Mouse (Mus musculus) forebrain, embryonic 14.5 days (tissue): ENCODE data around the gene Pcnx4. TPM values are rescaled to one million over a fixed set of nuclear protein-coding genes. Genes with fewer than 3 reads are reported as not detected.
"Not testable (repeated sequence)": the region's sequence is repeated elsewhere in the genome, so short reads cannot be mapped to it uniquely, and the experiment has no call there.

Experiments
- ATAC-seq: fragments of 200-750 bp; cut with Nextera tagmentation; 2 replicates; pipeline ENCODE4 v1.8.0; 2017; ENCODE audit warnings: mild to moderate bottlenecking, moderate library complexity
- DNase-seq: peaks from one replicate; pipeline ENCODE4 v3.0.0-alpha.2; 2015; ENCODE audit warnings: low spot score
- H3K27ac ChIP-seq: fragments of 300-500 bp; sonication (generic); 2 replicates; pipeline ENCODE4 v1.5.1; 2014; ENCODE audit warnings: low read depth, mild to moderate bottlenecking, control low read depth, low read length, moderate library complexity
- H3K27me3 ChIP-seq: fragments of 300-500 bp; sonication (generic); replicated peaks from 2 replicates; pipeline ENCODE4 v1.6.1; 2014; ENCODE audit warnings: low read length, control low read depth, mixed read lengths; ENCODE audit not compliant: control insufficient read depth, insufficient read depth
- H3K36me3 ChIP-seq: fragments of 300-500 bp; sonication (generic); 2 replicates; pipeline ENCODE4 v1.6.1; 2014; ENCODE audit warnings: low read length, control low read depth; ENCODE audit not compliant: control insufficient read depth, insufficient read depth
- H3K4me1 ChIP-seq: fragments of 300-500 bp; sonication (generic); 2 replicates; pipeline ENCODE4 v1.6.1; 2014; ENCODE audit warnings: antibody characterized with exemption, low read length, control low read depth; ENCODE audit not compliant: control insufficient read depth, insufficient read depth
- H3K4me2 ChIP-seq: fragments of 300-500 bp; sonication (generic); 2 replicates; pipeline ENCODE4 v1.6.1; 2014; ENCODE audit warnings: mild to moderate bottlenecking, control low read depth, low read length
- H3K4me3 ChIP-seq: fragments of 300-500 bp; sonication (generic); 2 replicates; pipeline ENCODE4 v1.5.1; 2014; ENCODE audit warnings: low read depth, low read length, control low read depth
- H3K9ac ChIP-seq: fragments of 300-500 bp; sonication (generic); 2 replicates; pipeline ENCODE4 v1.6.1; 2014; ENCODE audit warnings: mild to moderate bottlenecking, low read length, control low read depth, moderate library complexity
- H3K9me3 ChIP-seq: fragments of 300-500 bp; sonication (generic); replicated peaks from 2 replicates; pipeline ENCODE4 v1.6.1; 2016; ENCODE audit warnings: low read length, control low read depth, mixed read lengths; ENCODE audit not compliant: control insufficient read depth
- WGBS: fragments of 180-500 bp; shearing (Covaris S2); extraction: QIAGEN DNeasy Blood & Tissue Kit; methylation state at CpG from one replicate; pipeline ENCODE4 v1.1.7; 2014; 5-methylcytosine and 5-hydroxymethylcytosine counted together
- polyA plus RNA-seq: library from polyadenylated mRNA; unstranded; fragments of >200 nt; fragmentation: Nextera tagmentation; extraction: Ambion mirVana; gene quantifications from 2 replicates; pipeline ENCODE4 v1.2.1, GENCODE M21; 2014

Gene Pcnx4
- polyA plus RNA-seq, 1 experiment from 2014 or later, result 20.6 TPM

DNA sequence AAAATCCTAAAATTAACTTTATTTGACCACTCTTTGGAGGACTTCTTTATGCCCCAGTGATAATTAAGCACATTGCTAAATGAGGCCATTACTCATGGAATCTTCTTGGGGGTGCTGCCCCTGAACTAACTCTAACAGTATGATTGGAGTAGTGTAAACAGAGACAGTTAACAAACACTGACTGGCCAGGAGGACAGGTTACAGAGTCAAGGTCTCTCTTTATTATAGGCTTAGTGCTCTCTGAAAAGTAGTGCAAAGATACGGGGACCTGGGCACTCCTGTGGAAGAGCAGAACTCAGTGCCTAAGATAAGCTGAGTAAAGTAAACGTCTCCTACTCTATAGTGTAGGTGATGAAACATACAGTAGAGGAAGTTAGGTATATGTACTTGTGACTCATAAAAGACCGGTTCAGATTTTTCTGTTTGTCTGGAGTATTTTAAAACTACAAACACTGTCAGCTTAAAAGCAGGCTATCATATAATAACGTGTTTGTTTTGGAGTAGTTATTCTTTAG is 28.2 kb downstream of the Pcnx4 start:
- no peaks in the 10 kb centered on the region for H3K4me1 ChIP-seq
- no peak overlapping the region for H3K9ac ChIP-seq
- 91% methylated on average over 4 of the region's 4 CpGs for WGBS
- no peaks in the 10 kb centered on the region for H3K27me3 ChIP-seq
- H3K9me3 ChIP-seq, result no peaks in the 10 kb centered on the region
- no peak overlapping the region for H3K4me2 ChIP-seq
- ATAC-seq (no peak), DNase-seq (no peak)
- no peak overlapping the region for H3K4me3 ChIP-seq
- H3K27ac ChIP-seq, result no peak overlapping the region
- H3K36me3 ChIP-seq, result no peaks in the 10 kb centered on the region

DNA sequence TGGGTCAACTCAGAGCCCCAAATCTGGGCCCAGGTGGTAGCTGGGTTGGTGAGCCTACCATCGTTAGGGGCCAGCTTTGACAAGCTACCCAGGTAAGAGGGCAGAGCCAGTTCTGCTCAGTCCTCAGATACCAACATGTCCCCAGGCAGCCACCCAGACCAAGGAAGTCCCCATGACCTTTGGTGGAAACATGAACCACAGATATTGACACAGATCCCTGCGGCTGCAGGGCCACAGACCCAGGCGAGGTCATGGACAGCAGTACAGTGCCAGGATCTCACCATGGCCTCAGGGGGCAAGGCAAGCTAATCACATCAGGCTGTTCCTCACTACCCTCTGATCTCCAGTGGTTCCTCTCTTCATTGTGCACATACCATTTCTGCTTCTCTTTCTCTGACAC is 45.8 kb downstream of the Pcnx4 start:
- no peak for DNase-seq
- Histone ChIP-seq H3K4me2 (no peak overlapping the region), H3K9ac (no peak overlapping the region), H3K36me3 (no peaks in the 10 kb centered on the region), H3K27ac (no peak overlapping the region), H3K4me1 (no peaks in the 10 kb centered on the region), H3K27me3 (no peaks in the 10 kb centered on the region), H3K9me3 (no peaks in the 10 kb centered on the region), H3K4me3 (no peak overlapping the region)
- WGBS, result 91% methylated on average over 3 of the region's 3 CpGs
- ATAC-seq, result no peak

DNA sequence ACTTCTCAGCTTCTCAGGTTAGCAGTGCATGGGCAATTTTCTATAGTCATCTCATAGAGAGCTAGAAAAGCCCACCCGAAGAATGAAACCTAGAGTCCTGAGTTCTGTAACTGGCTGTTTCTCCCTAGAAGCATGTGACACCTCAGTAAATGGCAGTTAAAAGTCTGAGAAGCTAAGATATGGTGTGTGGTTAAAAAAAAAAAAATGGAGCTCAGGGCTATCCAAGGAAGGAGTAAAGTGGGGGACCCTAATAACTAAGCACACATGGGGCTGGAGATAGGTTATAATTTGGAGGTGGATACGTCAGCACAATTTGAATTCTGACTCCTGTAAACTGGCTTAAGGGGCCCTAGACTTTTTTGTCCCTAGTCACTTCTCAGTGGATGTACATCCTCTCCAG is 46.9 kb downstream of the Pcnx4 start:
- Histone ChIP-seq H3K4me2 (no peak overlapping the region), H3K36me3 (no peaks in the 10 kb centered on the region), H3K27me3 (no peaks in the 10 kb centered on the region), H3K9ac (no peak overlapping the region), H3K4me1 (no peaks in the 10 kb centered on the region), H3K4me3 (no peak overlapping the region), H3K9me3 (no peaks in the 10 kb centered on the region), H3K27ac (no peak overlapping the region)
- ATAC-seq (no peak), DNase-seq (no peak)
- WGBS, result 95% methylated on average over 2 of the region's 2 CpGs

DNA sequence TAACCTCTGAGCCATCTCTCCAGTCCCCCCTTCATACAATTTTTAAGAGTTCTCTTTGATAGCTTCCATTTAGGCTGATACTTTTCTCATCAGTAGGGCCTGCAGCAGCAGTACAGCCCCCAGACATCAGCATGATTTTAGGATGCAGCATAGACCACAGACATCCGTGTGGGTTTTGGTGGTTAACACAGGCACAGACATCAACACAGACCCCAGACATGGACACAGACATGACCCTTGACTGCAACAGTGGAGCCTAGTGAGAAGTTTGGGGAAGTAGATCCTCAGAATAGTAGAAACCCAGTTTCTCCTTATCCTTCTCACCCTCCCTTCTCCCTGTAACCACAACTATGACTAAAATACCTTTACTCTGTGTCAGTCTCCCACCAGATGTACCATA is 49.2 kb downstream of the Pcnx4 start:
- H3K4me3 ChIP-seq, result no peak overlapping the region
- no peak overlapping the region for H3K4me2 ChIP-seq
- 87% methylated on average over 1 of the region's 1 CpGs for WGBS
- no peaks in the 10 kb centered on the region for H3K27me3 ChIP-seq
- no peak for ATAC-seq
- H3K4me1 ChIP-seq, result no peaks in the 10 kb centered on the region
- DNase-seq, result no peak
- H3K27ac ChIP-seq, result no peak overlapping the region
- H3K9me3 ChIP-seq, result no peaks in the 10 kb centered on the region
- no peak overlapping the region for H3K9ac ChIP-seq
- no peaks in the 10 kb centered on the region for H3K36me3 ChIP-seq

DNA sequence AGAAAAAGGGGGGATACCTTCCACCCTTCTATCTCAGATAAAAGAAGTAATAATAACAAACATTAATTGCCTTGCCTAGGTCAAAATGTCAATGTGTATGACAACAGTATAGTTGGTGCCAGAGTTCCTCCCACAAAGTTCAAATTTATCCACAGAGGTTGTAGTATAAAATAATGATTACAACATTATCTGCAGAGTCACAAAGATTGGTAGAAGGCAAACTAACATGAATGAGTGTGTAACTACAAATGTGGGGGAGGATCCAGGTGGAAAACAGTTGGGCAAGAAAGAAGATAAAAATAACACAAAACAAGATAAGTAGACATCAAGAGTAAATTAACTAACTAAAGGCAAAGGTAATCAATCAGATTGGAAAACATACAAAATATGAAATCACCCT is 56.8 kb downstream of the Pcnx4 start:
- H3K9me3 ChIP-seq, result no peaks in the 10 kb centered on the region

DNA sequence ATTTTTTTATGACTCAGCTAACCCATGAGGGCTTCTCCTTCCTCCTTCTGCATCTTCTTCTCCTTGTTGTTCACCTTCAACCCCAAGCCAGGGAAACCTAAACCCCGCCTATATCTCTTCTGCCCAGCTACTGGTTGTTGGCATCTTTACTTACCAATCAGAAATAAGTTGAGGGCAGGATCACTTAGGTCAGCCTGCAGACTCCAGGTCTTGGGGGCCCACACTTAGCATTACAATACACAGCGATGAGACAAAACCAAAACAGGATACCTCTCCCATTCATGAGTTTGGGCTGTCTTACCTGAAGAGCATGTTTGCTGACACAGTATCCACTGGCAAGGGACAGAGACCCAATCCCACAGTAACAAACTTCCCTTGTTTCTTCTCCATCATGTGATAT is 57.8 kb downstream of the Pcnx4 start:
- no peak for ATAC-seq
- H3K9ac ChIP-seq, result no peak overlapping the region
- H3K9me3 ChIP-seq, result no peaks in the 10 kb centered on the region
- H3K27me3 ChIP-seq, result no peaks in the 10 kb centered on the region
- 55% methylated on average over 2 of the region's 2 CpGs for WGBS
- H3K27ac ChIP-seq, result no peak overlapping the region
- H3K4me1 ChIP-seq, result no peaks in the 10 kb centered on the region
- no peak overlapping the region for H3K4me3 ChIP-seq
- no peaks in the 10 kb centered on the region for H3K36me3 ChIP-seq
- no peak overlapping the region for H3K4me2 ChIP-seq
- DNase-seq, result no peak

More for the DNA sequence above, 56.8 kb downstream of the Pcnx4 start:
- Histone ChIP-seq H3K27me3 (no peaks in the 10 kb centered on the region), H3K4me1 (no peaks in the 10 kb centered on the region), H3K4me3 (no peak overlapping the region), H3K27ac (no peak overlapping the region), H3K9ac (no peak overlapping the region), H3K36me3 (no peaks in the 10 kb centered on the region), H3K4me2 (no peak overlapping the region)
- ATAC-seq (no peak), DNase-seq (no peak)

DNA sequence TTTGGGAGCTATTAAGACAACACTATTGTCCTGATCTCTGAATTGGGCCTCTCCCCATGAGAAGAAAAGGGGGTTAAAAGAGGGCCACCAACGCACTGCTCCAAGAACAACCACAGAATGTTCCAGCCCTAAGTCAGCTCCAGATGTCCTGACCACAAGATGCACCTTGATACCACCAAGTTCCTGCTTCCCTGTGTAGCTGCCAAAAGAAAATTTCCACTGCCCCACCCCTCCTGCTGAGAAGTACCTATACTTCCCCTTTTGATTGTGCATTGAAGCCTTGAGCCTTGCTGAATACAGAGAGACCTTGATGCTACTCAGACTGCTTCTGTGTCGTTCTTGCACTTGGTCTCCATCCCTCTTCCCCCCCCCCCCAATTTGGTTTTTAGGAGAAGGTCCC is 62.5 kb downstream of the Pcnx4 start:
- H3K27ac ChIP-seq, H3K4me3 ChIP-seq, ATAC-seq, H3K9me3 ChIP-seq, H3K4me2 ChIP-seq, H3K36me3 ChIP-seq, H3K4me1 ChIP-seq, H3K9ac ChIP-seq, H3K27me3 ChIP-seq, DNase-seq: not testable (repeated sequence)
- WGBS, result 85% methylated on average over 2 of the region's 2 CpGs

DNA sequence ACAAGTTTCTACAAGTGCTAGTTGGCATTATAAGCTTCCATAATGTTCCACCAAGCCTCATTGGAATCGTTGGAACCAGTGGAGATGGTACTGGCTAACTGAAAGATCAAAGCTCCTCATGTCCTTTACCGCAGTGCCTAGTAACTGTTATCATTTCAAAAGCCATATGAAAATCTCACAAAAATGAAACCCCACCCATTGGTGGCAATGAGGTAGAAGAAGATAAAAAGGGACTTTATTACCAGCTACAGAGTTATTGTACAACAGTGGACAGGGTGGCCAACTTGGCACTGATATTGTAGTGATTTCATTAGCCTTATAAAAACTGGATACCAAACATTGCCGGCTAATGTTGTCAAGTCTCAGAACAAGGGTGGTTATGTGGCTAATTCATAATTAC is 75.9 kb downstream of the Pcnx4 start:
- H3K36me3 ChIP-seq, result no peaks in the 10 kb centered on the region
- no peak overlapping the region for H3K27ac ChIP-seq
- 90% methylated on average over 3 of the region's 3 CpGs for WGBS
- DNase-seq (no peak), ATAC-seq (no peak)
- no peak overlapping the region for H3K4me3 ChIP-seq
- H3K27me3 ChIP-seq, result no peaks in the 10 kb centered on the region
- no peak overlapping the region for H3K4me2 ChIP-seq
- no peaks in the 10 kb centered on the region for H3K4me1 ChIP-seq
- H3K9me3 ChIP-seq, result no peaks in the 10 kb centered on the region
- H3K9ac ChIP-seq, result no peak overlapping the region

DNA sequence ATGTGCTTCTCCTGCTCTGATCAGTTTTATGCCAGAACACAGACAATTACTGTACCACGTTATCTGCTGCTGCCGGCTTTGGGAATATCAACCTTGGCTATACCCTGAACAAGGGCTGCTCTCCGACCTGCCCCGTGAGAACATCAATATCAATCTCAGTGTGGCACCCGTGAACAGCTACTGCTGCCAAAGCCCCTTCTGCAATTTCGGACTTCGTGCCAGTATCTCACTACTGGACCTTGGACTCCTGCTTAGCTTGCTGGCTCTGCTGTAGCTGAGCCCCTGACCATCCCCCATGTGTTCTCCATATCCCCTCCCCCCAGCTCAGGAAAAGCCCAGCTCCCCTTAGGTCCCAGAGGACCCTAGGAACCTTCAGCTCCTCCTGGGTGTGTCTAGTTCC is 84.7 kb downstream of the Pcnx4 start:
- ATAC-seq (no peak), DNase-seq (no peak)
- 92% methylated on average over 7 of the region's 7 CpGs for WGBS
- Histone ChIP-seq H3K4me3 (no peak overlapping the region), H3K9me3 (no peaks in the 10 kb centered on the region), H3K36me3 (no peaks in the 10 kb centered on the region), H3K9ac (no peak overlapping the region), H3K27me3 (no peaks in the 10 kb centered on the region), H3K27ac (no peak overlapping the region), H3K4me2 (no peak overlapping the region), H3K4me1 (no peaks in the 10 kb centered on the region)
